Mouse (Mus musculus) natural killer cell, adult 2 months (primary cell): ENCODE results near the gene Zfp382.
A peak's percentile ranks its signal among the peaks of the same experiment; 100 is the strongest.
"Not testable (repeated sequence)": the region's sequence is repeated elsewhere in the genome, so short reads cannot be mapped to it uniquely, and the experiment has no call there.

Experiments
- DNase-seq, 2 experiments: peaks; one replicate each; pipeline ENCODE4 v3.0.0; 2022; ENCODE audit warnings: low spot score in 2 of 2

The Zfp382 gene

GRCm38 (mm10) chr7:30147011-30147410 is 25.3 kb downstream of the Zfp382 start:
- no peak for DNase-seq

GRCm38 (mm10) chr7:30154040-30154439 is 32.3 kb downstream of the Zfp382 start:
- no peak for DNase-seq

GRCm38 (mm10) chr7:30155507-30155906 is 33.8 kb downstream of the Zfp382 start:
- no peak for DNase-seq

- DNase-seq = no peak
These were observed 41.4 kb downstream of the Zfp382 start for GRCm38 (mm10) chr7:30163113-30163512.

DNA sequence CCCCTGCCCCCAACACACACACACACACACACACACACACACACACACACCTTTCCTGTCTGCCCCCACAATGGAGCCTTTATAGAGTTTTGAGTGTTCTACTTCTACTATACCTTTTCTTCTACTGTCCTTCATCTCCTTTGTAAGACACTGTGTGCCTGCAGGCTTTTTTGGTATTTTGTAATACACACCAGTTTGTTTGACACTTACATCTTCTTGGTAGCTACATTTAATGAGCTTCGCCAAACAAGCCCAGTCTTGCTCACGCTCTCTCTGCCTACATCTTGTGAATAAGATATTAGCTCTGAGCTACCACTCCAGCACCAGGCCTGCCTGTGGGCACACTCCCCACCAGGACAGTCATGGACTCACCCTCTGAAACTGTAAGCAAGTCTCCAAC is 43.0 kb downstream of the Zfp382 start:
- no peak for DNase-seq

DNA sequence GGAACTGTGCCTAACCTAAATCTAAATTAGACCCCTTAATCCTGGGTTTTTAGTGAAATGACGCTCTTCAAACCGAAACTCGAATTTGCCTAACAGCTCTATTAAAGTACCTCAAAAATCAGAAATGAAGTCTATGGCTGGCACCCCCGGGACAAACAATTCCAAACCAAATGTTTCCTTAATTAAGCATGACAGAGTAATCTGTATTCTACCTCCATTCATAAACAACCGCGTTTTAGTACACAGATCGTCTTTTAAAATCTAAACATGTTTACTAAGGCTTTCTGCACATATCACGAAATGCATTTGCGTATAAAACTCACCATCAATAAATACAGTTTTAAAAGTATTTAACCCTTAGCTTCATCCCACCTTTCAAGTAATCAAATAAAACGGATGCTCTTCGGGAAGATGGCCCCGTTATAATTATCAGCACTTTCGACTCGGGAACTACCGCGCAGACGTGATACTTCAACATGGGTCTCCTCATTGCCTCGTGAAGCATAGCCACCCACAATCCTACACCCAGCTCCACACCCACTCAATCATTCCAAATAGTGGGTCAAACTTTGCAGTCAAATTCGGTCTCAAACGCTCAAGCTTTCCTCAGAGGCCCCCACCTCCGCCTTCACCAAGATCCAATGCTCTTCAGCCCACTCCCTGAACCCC is 47.3 kb downstream of the Zfp382 start:
- no peak for DNase-seq

DNA sequence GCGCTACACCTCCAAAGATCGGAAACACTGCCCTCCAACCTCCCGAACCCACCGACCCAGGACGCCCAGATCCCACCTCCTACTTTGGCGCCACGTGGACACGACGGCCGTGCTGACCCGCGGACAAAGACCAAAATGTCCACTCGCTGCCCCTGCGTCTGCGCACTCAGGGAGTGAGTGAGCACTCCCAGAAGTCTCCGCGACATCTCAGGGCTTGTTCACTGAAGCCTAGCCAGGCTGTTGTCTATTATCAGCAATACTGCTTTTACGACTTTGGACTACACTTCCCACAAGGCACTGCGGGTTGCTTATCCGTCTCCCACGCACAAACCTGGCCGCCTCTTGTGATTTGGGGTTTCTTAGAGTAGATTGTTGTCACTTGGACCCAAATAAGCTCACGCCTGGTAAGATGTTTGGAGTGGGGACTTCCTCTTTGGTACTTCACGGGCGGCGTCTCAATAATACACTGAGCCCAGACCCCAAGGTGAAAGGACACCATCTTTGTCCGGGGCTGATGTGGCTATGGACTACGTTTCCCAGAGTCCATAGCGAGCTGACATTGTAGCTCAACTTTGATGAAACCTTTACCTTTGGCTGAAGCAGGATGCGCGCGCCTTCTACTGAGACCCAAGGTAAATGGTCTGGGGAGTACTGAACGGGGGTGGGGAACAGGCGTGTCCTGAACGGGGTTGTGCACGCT is 48.0 kb downstream of the Zfp382 start, which contains the start of gene Zfp146:
Zfp146 (minus strand) TSS at position 168 of the 700 bp plus-strand sequence.
- DNase-seq = peak; percentile 87 to 88

GRCm38 (mm10) chr7:30170283-30170951 is 48.7 kb downstream of the Zfp382 start:
- DNase-seq = no peak

DNA sequence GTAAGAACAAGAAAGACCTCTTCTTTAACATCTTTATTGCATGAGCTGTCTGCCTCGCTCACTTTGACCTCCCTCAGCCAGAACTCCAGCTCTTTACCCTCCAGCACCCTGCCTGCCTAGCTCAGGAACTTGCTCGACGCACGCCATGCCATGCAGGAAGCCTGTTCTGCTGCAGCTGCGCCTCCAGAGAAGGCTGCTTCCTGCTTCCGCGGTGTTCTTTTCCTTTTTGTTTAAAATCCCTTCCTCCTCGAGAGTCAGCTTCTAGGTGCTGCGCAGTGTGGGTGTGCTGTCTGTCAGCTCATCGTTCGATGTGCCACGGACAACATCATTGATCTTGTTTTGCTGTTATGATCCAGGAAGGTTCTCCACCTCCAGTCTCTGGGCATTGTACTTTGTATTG is 54.7 kb downstream of the Zfp382 start:
- DNase-seq = no peak

GRCm38 (mm10) chr7:30178256-30178655 is 56.5 kb downstream of the Zfp382 start:
- no peak for DNase-seq

GRCm38 (mm10) chr7:30181308-30181707 is 59.6 kb downstream of the Zfp382 start:
- peak; percentile 62 to 78 for DNase-seq

- DNase-seq = not testable (repeated sequence)
These were observed 60.2 kb downstream of the Zfp382 start for GRCm38 (mm10) chr7:30181929-30182328.

- not testable (repeated sequence) for DNase-seq
These were observed 61.4 kb downstream of the Zfp382 start for GRCm38 (mm10) chr7:30183189-30183588.

GRCm38 (mm10) chr7:30183879-30184289 is 62.1 kb downstream of the Zfp382 start, which contains the start of gene Cox7a1:
Cox7a1 (plus strand) TSS chr7:30184144.
- DNase-seq = peak; percentile 84
